Mouse (Mus musculus): Measurements from ENCODE around the gene Hbs1l.
"Not testable (repeated sequence)": the region's sequence is repeated elsewhere in the genome, so short reads cannot be mapped to it uniquely, and the experiment has no call there.

The Hbs1l gene

DNA sequence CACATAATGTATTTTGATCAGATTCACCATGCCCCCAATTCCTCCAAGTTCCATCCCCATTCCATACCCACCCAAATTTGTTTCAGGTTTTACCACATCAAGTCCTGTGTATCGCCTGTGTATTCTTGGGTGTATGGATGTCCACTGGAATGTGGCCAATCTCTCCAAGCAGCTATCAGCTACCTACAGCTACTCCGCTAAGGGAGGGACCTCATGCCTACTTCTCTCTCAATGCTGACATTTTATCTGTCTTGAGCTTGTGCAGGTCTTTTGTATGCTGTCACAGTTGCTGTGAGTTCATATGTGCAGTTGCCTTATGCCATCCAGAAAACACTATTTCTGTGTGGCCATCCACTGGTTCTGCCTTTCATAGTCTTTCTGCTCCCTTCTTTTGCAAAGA is 97.6 kb downstream of the Hbs1l start:
- Histone ChIP-seq H3K36me3 (ENCODE audit: insufficient read depth, low read length) (no peaks in the 10 kb centered on the region), H3K9me3 (ENCODE audit: low read length) (no peaks in the 10 kb centered on the region), H3K4me3 (replicated peaks; ENCODE audit: low read length) (no peak overlapping the region), H3K27me3 (ENCODE audit: insufficient read depth, low read length) (peaks cover 7% of the 10 kb centered on the region), H3K4me1 (replicated peaks; ENCODE audit: low read depth, low read length) (no peaks in the 10 kb centered on the region)
- TF ChIP-seq CTCF (conservative IDR thresholded peaks at IDR 0.05; ENCODE audit: low read length) (no peak), POU5F1 (IDR thresholded peaks at IDR 0.05; ENCODE audit: borderline replicate concordance, low read length) (no peak), NANOG (IDR thresholded peaks at IDR 0.05; ENCODE audit: borderline replicate concordance, low read length) (no peak)

DNA sequence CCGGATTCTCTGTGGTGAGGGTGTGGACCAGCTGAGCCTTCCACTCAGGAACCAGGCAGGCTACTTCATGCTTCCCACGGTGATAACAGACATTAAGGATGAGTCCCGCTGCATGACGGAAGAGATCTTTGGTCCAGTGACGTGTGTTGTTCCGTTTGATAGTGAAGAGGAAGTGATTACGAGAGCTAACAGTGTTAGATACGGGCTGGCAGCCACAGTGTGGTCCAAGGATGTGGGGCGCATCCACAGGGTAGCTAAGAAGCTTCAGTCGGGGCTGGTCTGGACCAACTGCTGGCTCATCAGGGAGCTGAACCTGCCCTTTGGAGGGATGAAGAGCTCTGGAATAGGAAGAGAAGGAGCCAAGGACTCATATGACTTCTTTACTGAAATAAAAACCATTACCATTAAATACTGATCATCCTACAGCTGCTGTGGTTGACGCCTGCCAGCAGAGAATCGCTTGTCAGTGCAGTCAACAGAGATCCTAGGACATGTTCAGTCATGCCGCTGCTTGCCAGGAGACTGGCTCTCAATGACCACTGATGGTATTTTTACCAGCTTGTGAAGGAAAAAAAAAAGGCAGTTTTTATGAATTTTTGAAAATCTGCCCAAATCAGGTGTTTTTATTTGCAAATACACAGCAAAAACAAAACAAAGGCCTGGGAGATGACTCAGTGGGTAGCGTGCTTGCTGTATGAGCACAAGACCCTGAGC is 99.8 kb downstream of the Hbs1l start:
- Histone ChIP-seq H3K4me1 (replicated peaks; ENCODE audit: low read depth, low read length) (no peaks in the 10 kb centered on the region), H3K9me3 (ENCODE audit: low read length) (no peaks in the 10 kb centered on the region), H3K36me3 (ENCODE audit: insufficient read depth, low read length) (no peaks in the 10 kb centered on the region), H3K27me3 (ENCODE audit: insufficient read depth, low read length) (peaks cover 7% of the 10 kb centered on the region), H3K4me3 (replicated peaks; ENCODE audit: low read length) (no peak overlapping the region)
- TF ChIP-seq CTCF (conservative IDR thresholded peaks at IDR 0.05; ENCODE audit: low read length) (no peak), NANOG (IDR thresholded peaks at IDR 0.05; ENCODE audit: borderline replicate concordance, low read length) (no peak), POU5F1 (IDR thresholded peaks at IDR 0.05; ENCODE audit: borderline replicate concordance, low read length) (no peak)

DNA sequence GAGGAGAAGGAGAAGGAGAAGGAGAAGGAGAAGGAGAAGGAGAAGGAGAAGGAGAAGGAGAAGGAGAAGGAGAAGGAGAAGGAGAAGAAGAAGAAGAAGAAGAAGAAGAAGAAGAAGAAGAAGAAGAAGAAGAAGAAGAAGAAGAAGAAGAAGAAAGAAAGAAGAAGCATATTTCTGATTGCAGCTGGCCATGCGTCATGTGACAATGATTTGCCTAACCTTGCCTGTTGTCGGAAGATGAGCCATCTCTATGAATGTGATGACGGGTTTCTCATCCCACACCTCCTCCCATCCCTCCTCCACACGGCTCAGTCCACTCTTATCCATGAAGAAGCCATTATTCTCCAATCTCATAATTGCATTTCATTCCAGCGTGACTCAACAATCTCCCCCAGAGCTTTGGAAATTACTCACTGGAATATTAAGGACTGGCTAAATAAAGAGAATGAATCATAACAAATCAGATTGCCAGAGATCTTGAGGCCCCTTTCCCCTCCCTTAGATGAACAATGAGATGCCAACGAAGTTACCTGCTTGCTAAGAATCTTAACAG is 103.2 kb downstream of the Hbs1l start:
- not testable (repeated sequence) for H3K4me1 ChIP-seq (replicated peaks; ENCODE audit: low read depth, low read length); H3K9me3 ChIP-seq (ENCODE audit: low read length); H3K36me3 ChIP-seq (ENCODE audit: insufficient read depth, low read length); H3K27me3 ChIP-seq (ENCODE audit: insufficient read depth, low read length); H3K4me3 ChIP-seq (replicated peaks; ENCODE audit: low read length)

DNA sequence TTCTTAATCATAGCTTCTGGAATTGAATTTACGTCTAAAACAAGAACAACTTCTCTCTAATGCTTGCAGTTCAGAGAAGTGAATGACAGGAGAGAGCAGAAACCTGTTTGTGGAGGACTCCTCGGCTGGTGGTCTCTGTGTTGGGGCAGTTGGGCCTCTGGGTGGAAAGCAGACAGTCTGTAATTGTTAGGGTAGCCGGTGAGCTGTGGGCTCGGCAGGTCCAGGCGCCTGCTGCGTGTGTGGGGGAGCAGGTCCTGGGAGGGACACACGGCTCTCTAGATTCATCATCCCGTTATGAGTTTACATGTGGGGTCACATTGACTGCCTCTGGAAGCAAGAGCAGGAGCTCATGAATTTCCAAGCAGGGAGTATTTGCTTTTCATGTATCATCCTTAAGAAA is 103.8 kb downstream of the Hbs1l start:
- no peaks in the 10 kb centered on the region for H3K9me3 ChIP-seq (ENCODE audit: low read length)
- H3K36me3 ChIP-seq (ENCODE audit: insufficient read depth, low read length): no peaks in the 10 kb centered on the region
- H3K27me3 ChIP-seq (ENCODE audit: insufficient read depth, low read length): peaks cover 4% of the 10 kb centered on the region; the same call in 1 of the 2 replicates
- H3K4me3 ChIP-seq (replicated peaks; ENCODE audit: low read length): no peak overlapping the region
- H3K4me1 ChIP-seq (replicated peaks; ENCODE audit: low read depth, low read length): no peaks in the 10 kb centered on the region
- TF ChIP-seq NANOG (IDR thresholded peaks at IDR 0.05; ENCODE audit: borderline replicate concordance, low read length) (no peak), POU5F1 (IDR thresholded peaks at IDR 0.05; ENCODE audit: borderline replicate concordance, low read length) (no peak), CTCF (conservative IDR thresholded peaks at IDR 0.05; ENCODE audit: low read length) (no peak)

DNA sequence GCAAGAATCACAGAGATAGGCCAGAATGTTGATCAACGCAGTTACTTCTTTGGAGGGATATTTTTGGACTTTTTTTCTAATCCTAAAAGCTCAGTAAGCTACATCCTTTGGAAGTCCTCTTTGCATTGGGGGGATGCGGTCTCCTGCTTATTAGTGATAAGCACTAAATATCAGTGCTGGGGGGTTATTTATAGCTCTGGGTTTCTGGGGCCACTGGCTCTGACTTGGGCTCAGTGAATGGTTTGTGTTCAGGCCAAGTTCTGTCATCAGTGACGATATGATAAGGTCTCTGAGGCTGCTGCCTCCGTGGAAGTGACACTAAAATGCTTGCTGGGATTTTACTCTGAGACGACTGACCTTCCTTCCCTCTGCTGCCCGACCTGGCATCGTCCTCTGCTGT is 104.3 kb downstream of the Hbs1l start:
- no peak overlapping the region for H3K4me3 ChIP-seq (replicated peaks; ENCODE audit: low read length)
- H3K27me3 ChIP-seq (ENCODE audit: insufficient read depth, low read length): peaks cover 4% of the 10 kb centered on the region; the same call in 1 of the 2 replicates
- H3K4me1 ChIP-seq (replicated peaks; ENCODE audit: low read depth, low read length): no peaks in the 10 kb centered on the region
- no peak for TF ChIP-seq CTCF (conservative IDR thresholded peaks at IDR 0.05; ENCODE audit: low read length)
- TF ChIP-seq POU5F1 (IDR thresholded peaks at IDR 0.05; ENCODE audit: borderline replicate concordance, low read length): no peak
- H3K9me3 ChIP-seq (ENCODE audit: low read length): no peaks in the 10 kb centered on the region
- no peaks in the 10 kb centered on the region for H3K36me3 ChIP-seq (ENCODE audit: insufficient read depth, low read length)

DNA sequence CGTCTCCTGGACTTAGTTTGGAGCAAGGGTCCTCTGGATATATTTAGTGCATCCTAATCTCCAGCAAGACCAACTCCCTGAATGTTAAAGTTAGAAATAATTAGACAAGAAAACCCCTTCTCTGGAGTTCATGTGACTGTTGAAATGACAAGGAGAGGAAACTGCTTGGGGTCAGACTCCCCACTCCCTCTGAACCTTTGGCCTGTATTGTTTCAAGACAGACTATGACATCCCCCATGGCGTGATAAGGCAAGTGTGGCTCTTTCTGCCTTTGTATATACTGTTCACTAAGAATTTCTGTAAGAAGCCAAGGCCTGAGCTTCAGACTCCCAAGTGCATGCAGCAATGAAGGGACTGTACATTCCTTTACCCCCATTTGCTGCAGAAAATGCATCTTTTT is 104.7 kb downstream of the Hbs1l start:
- Histone ChIP-seq H3K27me3 (ENCODE audit: insufficient read depth, low read length) (peaks cover 4% of the 10 kb centered on the region; the same call in 1 of the 2 replicates), H3K9me3 (ENCODE audit: low read length) (no peaks in the 10 kb centered on the region), H3K36me3 (ENCODE audit: insufficient read depth, low read length) (no peaks in the 10 kb centered on the region), H3K4me1 (replicated peaks; ENCODE audit: low read depth, low read length) (no peaks in the 10 kb centered on the region), H3K4me3 (replicated peaks; ENCODE audit: low read length) (no peak overlapping the region)
- no peak for TF ChIP-seq POU5F1 (IDR thresholded peaks at IDR 0.05; ENCODE audit: borderline replicate concordance, low read length)
- no peak for TF ChIP-seq CTCF (conservative IDR thresholded peaks at IDR 0.05; ENCODE audit: low read length)
- no peak for TF ChIP-seq NANOG (IDR thresholded peaks at IDR 0.05; ENCODE audit: borderline replicate concordance, low read length)

DNA sequence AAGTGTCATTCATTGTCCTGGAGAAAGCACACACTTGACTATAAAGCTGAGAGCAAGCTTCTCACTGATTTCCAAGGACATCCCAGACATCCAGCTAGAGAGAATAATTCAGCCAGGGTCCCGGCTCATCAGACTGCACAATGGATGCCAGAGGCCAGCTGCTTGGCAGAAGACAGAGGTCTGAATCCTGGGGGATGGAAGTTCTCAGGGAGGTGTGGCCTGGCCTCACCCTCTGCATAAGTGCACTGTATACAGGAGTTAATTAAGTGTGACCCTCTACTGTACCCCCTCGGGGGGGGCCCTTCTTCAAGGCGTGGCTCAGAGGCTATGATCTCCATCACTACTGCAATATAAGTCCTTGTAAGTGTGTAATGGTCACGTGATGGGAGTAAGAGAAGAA is 105.5 kb downstream of the Hbs1l start:
- Histone ChIP-seq H3K4me1 (replicated peaks; ENCODE audit: low read depth, low read length) (no peaks in the 10 kb centered on the region), H3K4me3 (replicated peaks; ENCODE audit: low read length) (no peak overlapping the region), H3K9me3 (ENCODE audit: low read length) (no peaks in the 10 kb centered on the region), H3K36me3 (ENCODE audit: insufficient read depth, low read length) (no peaks in the 10 kb centered on the region), H3K27me3 (ENCODE audit: insufficient read depth, low read length) (peaks cover 4% of the 10 kb centered on the region; the same call in 1 of the 2 replicates)
- TF ChIP-seq NANOG (IDR thresholded peaks at IDR 0.05; ENCODE audit: borderline replicate concordance, low read length) (no peak), POU5F1 (IDR thresholded peaks at IDR 0.05; ENCODE audit: borderline replicate concordance, low read length) (no peak), CTCF (conservative IDR thresholded peaks at IDR 0.05; ENCODE audit: low read length) (no peak)

DNA sequence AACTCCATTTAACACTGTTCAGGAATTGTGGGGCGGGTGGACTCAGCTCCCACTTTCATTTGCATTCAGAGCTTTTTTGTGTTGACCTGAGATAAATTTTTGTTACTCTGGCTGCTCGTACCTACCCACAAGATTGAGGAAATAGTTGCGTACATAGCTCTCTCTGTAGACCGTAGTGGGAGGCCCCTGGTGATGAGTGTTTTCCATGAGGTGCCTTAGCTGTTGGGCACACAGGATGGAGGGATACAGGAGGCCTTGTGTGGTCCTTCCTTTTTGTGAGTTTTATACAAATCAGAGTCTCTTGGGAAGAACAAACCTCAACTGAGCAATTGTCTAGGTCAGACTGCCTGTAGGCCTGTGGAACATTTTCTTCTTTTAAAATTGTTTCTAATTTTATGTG is 109.0 kb downstream of the Hbs1l start:
- H3K9me3 ChIP-seq (ENCODE audit: low read length): no peaks in the 10 kb centered on the region
- TF ChIP-seq NANOG (IDR thresholded peaks at IDR 0.05; ENCODE audit: borderline replicate concordance, low read length) (no peak), POU5F1 (IDR thresholded peaks at IDR 0.05; ENCODE audit: borderline replicate concordance, low read length) (no peak), CTCF (conservative IDR thresholded peaks at IDR 0.05; ENCODE audit: low read length) (no peak)
- no peaks in the 10 kb centered on the region for H3K36me3 ChIP-seq (ENCODE audit: insufficient read depth, low read length)
- no peaks in the 10 kb centered on the region for H3K4me1 ChIP-seq (replicated peaks; ENCODE audit: low read depth, low read length)
- no peak overlapping the region for H3K4me3 ChIP-seq (replicated peaks; ENCODE audit: low read length)
- H3K27me3 ChIP-seq (ENCODE audit: insufficient read depth, low read length): peaks cover 3% of the 10 kb centered on the region; the same call in 1 of the 2 replicates

Measured in E14TG2a.4 (cell line).